Mouse (Mus musculus): ENCODE data around the gene Hspe1.

GRCm38 (mm10) chr1:55123561-55123960, 35.6 kb downstream of the Hspe1 start:
- TF ChIP-seq POLR2AphosphoS2 (IDR thresholded peaks at IDR 0.05; ENCODE audit: insufficient read length, low read depth): no peak
- TF ChIP-seq POLR2A (IDR thresholded peaks at IDR 0.05; ENCODE audit: insufficient read length, low read depth): no peak
- TF ChIP-seq SRF (IDR thresholded peaks at IDR 0.05; ENCODE audit: control insufficient read depth, insufficient read length, low read depth): no peak
- TF ChIP-seq USF1 (IDR thresholded peaks at IDR 0.05; ENCODE audit: low read depth): no peak
- TF ChIP-seq TCF12 (IDR thresholded peaks at IDR 0.05; ENCODE audit: insufficient read depth, poor library complexity, severe bottlenecking): no peak
- TF ChIP-seq E2F4 (IDR thresholded peaks at IDR 0.05; ENCODE audit: insufficient read depth): no peak
- no peak for TF ChIP-seq TCF3 (IDR thresholded peaks at IDR 0.05; ENCODE audit: insufficient read length, low read depth)
- no peak for TF ChIP-seq MAX (IDR thresholded peaks at IDR 0.05; ENCODE audit: low read depth)
- no peak for TF ChIP-seq MYOD1 (IDR thresholded peaks at IDR 0.05; ENCODE audit: control insufficient read depth in 1 of 3, insufficient read length in 2 of 3, low read depth in 2 of 3)
- no peak for TF ChIP-seq REST (IDR thresholded peaks at IDR 0.05; ENCODE audit: insufficient read depth, insufficient read length)
- TF ChIP-seq CEBPB (IDR thresholded peaks at IDR 0.05; ENCODE audit: insufficient read depth, poor library complexity, severe bottlenecking): no peak
- TF ChIP-seq MYOG (IDR thresholded peaks at IDR 0.05; ENCODE audit: control insufficient read depth in 1 of 3, insufficient read depth in 1 of 3, insufficient read length in 2 of 3, low read depth in 2 of 3): no peak
